In genomic region chr13:93839137-93839630, GRCm38 (mm10) we compare ENCODE assay signal across 8 mouse cellular contexts.
DNase-seq lines count a peak whose midpoint lies in the region; ATAC-seq and TF ChIP-seq lines count a peak whose summit lies in the region.

No protein-coding gene starts in this region.

- peak overlapping the region; percentile 15; the same call in 1 of the 2 replicates for H3K4me2 ChIP-seq in lung, embryonic 16.5 days (ENCODE audit: low read depth, low read length)
- peak overlapping the region; percentile 24; the same call in 1 of the 2 replicates for H3K4me2 ChIP-seq in forebrain, embryonic 13.5 days

- H3K27me3 ChIP-seq in lung, embryonic 16.5 days (ENCODE audit: control insufficient read depth, insufficient read depth, low read depth, low read length) = no peaks in the 10 kb centered on the region
- no peaks in the 10 kb centered on the region for H3K27me3 ChIP-seq in forebrain, embryonic 13.5 days

- H3K4me3 ChIP-seq in lung, embryonic 16.5 days (ENCODE audit: low read length) = no peak overlapping the region
- H3K4me3 ChIP-seq in lung, adult 2 months (replicated peaks; ENCODE audit: extremely low read depth, low read depth, low read length) = no peak overlapping the region
- no peak overlapping the region for H3K4me3 ChIP-seq in forebrain, embryonic 13.5 days

- peak; percentile 94 for ATAC-seq in lung, embryonic 16.5 days (ENCODE audit: low read depth)
- peak; percentile 97 for ATAC-seq in forebrain, embryonic 13.5 days

- H3K9ac ChIP-seq in lung, embryonic 16.5 days (ENCODE audit: low read length) = no peak overlapping the region
- no peak overlapping the region for H3K9ac ChIP-seq in forebrain, embryonic 13.5 days

- peaks cover 31% of the 10 kb centered on the region for H3K4me1 ChIP-seq in lung, embryonic 16.5 days (replicated peaks; ENCODE audit: control insufficient read depth, insufficient read depth, low read length)
- peaks cover 3% of the 10 kb centered on the region for H3K4me1 ChIP-seq in lung, adult 2 months (ENCODE audit: control insufficient read depth, insufficient read depth, low read length)
- H3K4me1 ChIP-seq in forebrain, embryonic 13.5 days = peaks cover 21% of the 10 kb centered on the region

- TF ChIP-seq POLR2A in lung, adult 2 months (IDR thresholded peaks at IDR 0.05; ENCODE audit: borderline replicate concordance, extremely low read depth, low read depth, low read length) = no peak

- WGBS in lung, embryonic 16.5 days = 11% methylated on average over 10 of the region's 10 CpGs
- WGBS in lung, adult 2 months = 27% methylated on average over 10 of the region's 10 CpGs
- WGBS in forebrain, embryonic 13.5 days = 17% methylated on average over 10 of the region's 10 CpGs

- DNase-seq in lung, adult 2 months = no peak
- DNase-seq in heart, postnatal 4 days = peak; percentile 64
- DNase-seq in lung, postnatal 36 days = peak; percentile 29
- no peak for DNase-seq in spleen, postnatal 14 days (ENCODE audit: low spot score in 2 of 2)
- no peak for DNase-seq in frontal cortex, postnatal 25 days (ENCODE audit: low spot score in 2 of 2)
- no peak for DNase-seq in frontal cortex, adult 2 months (ENCODE audit: extremely low spot score in 1 of 2, low spot score in 1 of 2)

- no peak for TF ChIP-seq CTCF in lung, adult 2 months (IDR thresholded peaks at IDR 0.05; ENCODE audit: insufficient read depth, low read length)

- no peaks in the 10 kb centered on the region for H3K36me3 ChIP-seq in lung, embryonic 16.5 days (ENCODE audit: control insufficient read depth, insufficient read depth, low read length)
- no peaks in the 10 kb centered on the region for H3K36me3 ChIP-seq in forebrain, embryonic 13.5 days (ENCODE audit: poor library complexity, severe bottlenecking)

- H3K9me3 ChIP-seq in lung, embryonic 16.5 days (ENCODE audit: control insufficient read depth, low read length) = no peaks in the 10 kb centered on the region
- H3K9me3 ChIP-seq in forebrain, embryonic 13.5 days (replicated peaks) = no peaks in the 10 kb centered on the region; the same call in 1 of the 2 replicates

- peak overlapping the region; percentile 92 for H3K27ac ChIP-seq in lung, embryonic 16.5 days (ENCODE audit: low read length)
- peak overlapping the region; percentile 73 for H3K27ac ChIP-seq in forebrain, embryonic 13.5 days

Comparison
In these comparisons a context has a peak if more than half of its experiments do, and no peak if none do; other contexts are left out.
1. DNase-seq: peak in heart, postnatal 4 days (single experiment) and lung, postnatal 36 days (single experiment); none in lung, adult 2 months (single experiment), spleen, postnatal 14 days (0 of 2), frontal cortex, postnatal 25 days (0 of 2) and frontal cortex, adult 2 months (0 of 2).